Mouse (Mus musculus): ENCODE data around the gene Clca3a1. TPM values are rescaled to one million over a fixed set of nuclear protein-coding genes. Genes with fewer than 3 reads are reported as not detected.
A peak's percentile ranks its signal among the peaks of the same experiment; 100 is the strongest.

Clca3a1 gene
- polyA plus RNA-seq, 1 experiment: not detected

DNA sequence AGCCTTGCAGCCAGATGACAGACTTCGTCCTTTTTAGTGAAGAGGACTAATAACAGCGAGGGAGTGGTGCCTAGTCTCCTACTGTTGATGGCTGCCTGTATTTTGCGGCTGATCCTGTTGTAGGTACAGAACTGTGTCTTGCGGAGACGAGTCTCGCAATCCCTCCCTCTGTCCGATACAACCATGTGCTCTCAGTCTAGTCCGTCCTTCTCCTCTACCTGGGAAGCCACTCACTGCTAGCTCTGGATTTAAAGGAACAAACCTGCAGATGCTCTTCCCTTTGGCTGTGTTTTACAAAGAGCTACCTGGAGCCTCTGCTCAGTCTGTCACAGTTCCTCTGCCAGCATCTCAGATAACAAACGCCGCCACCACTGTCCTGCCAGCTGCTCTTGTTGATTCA is 66.7 kb downstream of the Clca3a1 start:
- Histone ChIP-seq H3K27me3 (ENCODE audit: control insufficient read depth, insufficient read depth, insufficient read length) (no peaks in the 10 kb centered on the region), H3K4me3 (no peak overlapping the region), H3K36me3 (ENCODE audit: control insufficient read depth, insufficient read depth) (peaks cover 86% of the 10 kb centered on the region), H3K79me2 (ENCODE audit: control insufficient read depth, insufficient read depth) (peaks cover 7% of the 10 kb centered on the region), H3ac (ENCODE audit: control insufficient read depth, insufficient read length) (no peak overlapping the region), H3K4me2 (ENCODE audit: low read depth) (no peak overlapping the region)
- TF ChIP-seq POLR2AphosphoS2 (IDR thresholded peaks at IDR 0.05; ENCODE audit: insufficient read length, low read depth): peak; percentile 56
- no peak for TF ChIP-seq MYOD1 (IDR thresholded peaks at IDR 0.05; ENCODE audit: control insufficient read depth in 1 of 3, insufficient read length in 2 of 3, low read depth in 2 of 3)

DNA sequence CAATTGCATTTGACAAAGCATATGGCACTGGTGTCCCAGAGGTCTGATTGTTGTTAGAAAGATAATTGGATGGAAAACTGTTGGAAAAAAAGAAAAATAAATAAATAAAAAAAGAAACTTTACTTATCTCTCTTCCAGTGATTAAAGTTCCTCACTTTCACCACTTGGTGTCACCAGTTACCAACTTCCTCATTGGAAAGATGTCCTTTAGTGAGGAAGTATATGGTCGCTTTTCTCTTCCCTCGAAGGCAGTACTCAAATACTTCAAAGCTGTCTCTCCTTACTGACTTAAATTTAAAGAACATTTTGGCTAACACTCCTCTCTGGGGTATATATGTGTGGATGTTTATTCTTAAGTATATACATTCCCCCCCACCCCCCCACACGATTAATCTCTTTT is 68.7 kb downstream of the Clca3a1 start:
- Histone ChIP-seq H3K27me3 (ENCODE audit: control insufficient read depth, insufficient read depth, insufficient read length) (no peaks in the 10 kb centered on the region), H3K79me2 (ENCODE audit: control insufficient read depth, insufficient read depth) (no peaks in the 10 kb centered on the region), H3K36me3 (ENCODE audit: control insufficient read depth, insufficient read depth) (peaks cover 89% of the 10 kb centered on the region), H3ac (ENCODE audit: control insufficient read depth, insufficient read length) (no peak overlapping the region), H3K4me2 (ENCODE audit: low read depth) (no peak overlapping the region), H3K4me3 (no peak overlapping the region)
- no peak for TF ChIP-seq REST (IDR thresholded peaks at IDR 0.05; ENCODE audit: insufficient read depth, insufficient read length)
- TF ChIP-seq POLR2A (IDR thresholded peaks at IDR 0.05; ENCODE audit: insufficient read length, low read depth): no peak

DNA sequence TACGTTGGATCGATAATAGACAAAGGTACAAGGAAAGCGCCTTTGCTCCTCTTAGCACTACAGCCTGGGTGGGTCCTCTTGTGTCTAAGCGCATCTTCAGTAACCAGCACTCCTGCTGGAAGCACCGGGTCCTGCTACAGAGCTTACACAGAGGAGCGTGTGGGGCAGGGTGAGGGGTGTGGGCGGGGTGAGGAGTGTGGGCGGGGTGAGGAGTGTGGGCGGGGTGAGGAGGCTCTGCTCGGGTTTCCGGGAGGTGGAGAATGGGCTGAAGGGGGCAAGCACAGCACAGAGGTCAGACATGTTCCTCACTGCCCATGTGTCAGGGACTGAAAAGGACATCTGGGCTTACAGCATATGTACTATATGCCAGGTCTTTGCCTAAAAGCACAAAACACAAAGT is 71.5 kb downstream of the Clca3a1 start:
- no peak overlapping the region for H3ac ChIP-seq (ENCODE audit: control insufficient read depth, insufficient read length)
- H3K79me2 ChIP-seq (ENCODE audit: control insufficient read depth, insufficient read depth): no peaks in the 10 kb centered on the region
- H3K27me3 ChIP-seq (ENCODE audit: control insufficient read depth, insufficient read depth, insufficient read length): no peaks in the 10 kb centered on the region
- H3K4me3 ChIP-seq: no peak overlapping the region
- no peak for TF ChIP-seq MYOG (IDR thresholded peaks at IDR 0.05; ENCODE audit: control insufficient read depth in 1 of 3, insufficient read depth in 1 of 3, insufficient read length in 2 of 3, low read depth in 2 of 3)
- TF ChIP-seq REST (IDR thresholded peaks at IDR 0.05; ENCODE audit: insufficient read depth, insufficient read length): no peak
- TF ChIP-seq POLR2AphosphoS2 (IDR thresholded peaks at IDR 0.05; ENCODE audit: insufficient read length, low read depth): peak; percentile 68
- no peak for TF ChIP-seq E2F4 (IDR thresholded peaks at IDR 0.05; ENCODE audit: insufficient read depth)
- no peak for TF ChIP-seq MAX (IDR thresholded peaks at IDR 0.05; ENCODE audit: low read depth)
- no peak for TF ChIP-seq TCF12 (IDR thresholded peaks at IDR 0.05; ENCODE audit: insufficient read depth, poor library complexity, severe bottlenecking)
- TF ChIP-seq CEBPB (IDR thresholded peaks at IDR 0.05; ENCODE audit: insufficient read depth, poor library complexity, severe bottlenecking): no peak
- peak; percentile 34 for TF ChIP-seq POLR2A (IDR thresholded peaks at IDR 0.05; ENCODE audit: insufficient read length, low read depth)
- TF ChIP-seq MYOD1 (IDR thresholded peaks at IDR 0.05; ENCODE audit: control insufficient read depth in 1 of 3, insufficient read length in 2 of 3, low read depth in 2 of 3): no peak
- peaks cover 85% of the 10 kb centered on the region for H3K36me3 ChIP-seq (ENCODE audit: control insufficient read depth, insufficient read depth)
- H3K4me2 ChIP-seq (ENCODE audit: low read depth): no peak overlapping the region

DNA sequence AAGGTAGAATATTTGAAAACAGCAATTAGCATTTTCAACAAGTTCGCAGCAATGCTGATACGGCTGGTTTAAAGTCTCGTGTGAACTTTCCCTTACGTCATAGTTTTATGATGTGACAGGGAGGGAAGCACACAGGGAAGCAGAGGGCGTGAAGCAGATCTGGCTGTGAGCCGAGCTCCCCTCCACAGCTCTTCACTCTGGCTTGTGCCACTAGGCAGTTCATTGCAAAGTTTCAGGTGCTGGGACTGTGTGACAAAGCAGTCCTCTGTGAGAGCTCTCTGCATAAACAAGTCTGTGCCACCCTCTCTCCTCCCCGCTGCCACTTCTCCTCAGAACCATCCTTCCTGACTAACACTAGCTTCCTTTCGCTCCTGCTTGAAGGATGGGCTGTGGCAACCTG is 72.5 kb downstream of the Clca3a1 start:
- no peaks in the 10 kb centered on the region for H3K27me3 ChIP-seq (ENCODE audit: control insufficient read depth, insufficient read depth, insufficient read length)
- TF ChIP-seq TCF3 (IDR thresholded peaks at IDR 0.05; ENCODE audit: insufficient read length, low read depth) (no peak), E2F4 (IDR thresholded peaks at IDR 0.05; ENCODE audit: insufficient read depth) (no peak), REST (IDR thresholded peaks at IDR 0.05; ENCODE audit: insufficient read depth, insufficient read length) (no peak), MYOD1 (IDR thresholded peaks at IDR 0.05; ENCODE audit: control insufficient read depth in 1 of 3, insufficient read length in 2 of 3, low read depth in 2 of 3) (no peak), POLR2AphosphoS2 (IDR thresholded peaks at IDR 0.05; ENCODE audit: insufficient read length, low read depth) (peak; percentile 58)
- no peak overlapping the region for H3K4me2 ChIP-seq (ENCODE audit: low read depth)
- peaks cover 79% of the 10 kb centered on the region for H3K36me3 ChIP-seq (ENCODE audit: control insufficient read depth, insufficient read depth)
- no peaks in the 10 kb centered on the region for H3K79me2 ChIP-seq (ENCODE audit: control insufficient read depth, insufficient read depth)
- no peak overlapping the region for H3K4me3 ChIP-seq
- no peak overlapping the region for H3ac ChIP-seq (ENCODE audit: control insufficient read depth, insufficient read length)

DNA sequence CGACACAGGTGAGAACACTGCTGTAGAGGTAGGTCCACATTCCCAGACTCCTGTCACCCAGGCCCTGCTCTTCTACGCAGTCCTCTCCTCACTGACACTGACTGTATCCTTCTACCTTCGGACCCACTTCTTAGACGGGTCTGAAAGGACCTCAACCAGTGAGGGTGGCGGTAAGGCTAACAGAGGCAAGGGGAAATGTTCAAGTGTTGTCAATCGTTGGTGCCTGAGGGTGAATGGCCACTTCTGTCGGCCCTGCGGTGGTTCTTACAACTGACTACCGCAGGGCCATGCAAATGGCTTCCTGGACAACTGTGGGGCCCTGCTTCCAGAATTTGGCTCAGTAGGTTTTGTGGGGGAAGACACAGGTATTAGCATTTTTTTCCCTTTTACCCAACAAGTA is 73.2 kb downstream of the Clca3a1 start:
- TF ChIP-seq CEBPB (IDR thresholded peaks at IDR 0.05; ENCODE audit: insufficient read depth, poor library complexity, severe bottlenecking) (no peak), TCF3 (IDR thresholded peaks at IDR 0.05; ENCODE audit: insufficient read length, low read depth) (no peak), SRF (IDR thresholded peaks at IDR 0.05; ENCODE audit: control insufficient read depth, insufficient read length, low read depth) (no peak), TCF12 (IDR thresholded peaks at IDR 0.05; ENCODE audit: insufficient read depth, poor library complexity, severe bottlenecking) (no peak), MYOD1 (IDR thresholded peaks at IDR 0.05; ENCODE audit: control insufficient read depth in 1 of 3, insufficient read length in 2 of 3, low read depth in 2 of 3) (no peak), REST (IDR thresholded peaks at IDR 0.05; ENCODE audit: insufficient read depth, insufficient read length) (no peak), MAX (IDR thresholded peaks at IDR 0.05; ENCODE audit: low read depth) (no peak), POLR2A (IDR thresholded peaks at IDR 0.05; ENCODE audit: insufficient read length, low read depth) (no peak), E2F4 (IDR thresholded peaks at IDR 0.05; ENCODE audit: insufficient read depth) (no peak), MYOG (IDR thresholded peaks at IDR 0.05; ENCODE audit: control insufficient read depth in 1 of 3, insufficient read depth in 1 of 3, insufficient read length in 2 of 3, low read depth in 2 of 3) (no peak), USF1 (IDR thresholded peaks at IDR 0.05; ENCODE audit: low read depth) (no peak), POLR2AphosphoS2 (IDR thresholded peaks at IDR 0.05; ENCODE audit: insufficient read length, low read depth) (no peak)
- Histone ChIP-seq H3K79me2 (ENCODE audit: control insufficient read depth, insufficient read depth) (no peaks in the 10 kb centered on the region), H3K4me2 (ENCODE audit: low read depth) (no peak overlapping the region), H3K27me3 (ENCODE audit: control insufficient read depth, insufficient read depth, insufficient read length) (no peaks in the 10 kb centered on the region), H3K36me3 (ENCODE audit: control insufficient read depth, insufficient read depth) (peaks cover 72% of the 10 kb centered on the region), H3K4me3 (no peak overlapping the region), H3ac (ENCODE audit: control insufficient read depth, insufficient read length) (no peak overlapping the region)

DNA sequence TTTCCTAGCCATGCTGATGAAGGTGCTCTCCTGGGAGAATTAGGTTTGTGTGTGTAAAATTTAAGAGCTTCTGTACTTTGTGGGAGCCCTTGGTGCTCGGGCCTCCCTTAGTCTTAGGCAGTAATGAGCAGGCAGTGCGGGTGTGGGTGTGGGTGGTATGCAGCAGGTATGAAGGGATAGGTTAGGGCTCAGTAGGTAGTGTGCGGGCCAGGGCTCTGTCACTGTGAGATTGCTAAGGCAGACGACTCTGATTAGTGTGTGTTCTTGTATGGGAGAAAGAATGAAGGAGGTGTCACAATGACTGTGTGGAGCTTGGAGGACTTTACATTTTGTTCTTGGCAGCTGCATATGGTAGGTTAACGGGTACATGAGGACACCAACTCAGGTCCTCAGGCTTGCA is 74.6 kb downstream of the Clca3a1 start:
- H3K36me3 ChIP-seq (ENCODE audit: control insufficient read depth, insufficient read depth): peaks cover 62% of the 10 kb centered on the region

More for the DNA sequence above, 74.6 kb downstream of the Clca3a1 start:
- Histone ChIP-seq H3K4me3 (no peak overlapping the region), H3ac (ENCODE audit: control insufficient read depth, insufficient read length) (no peak overlapping the region), H3K79me2 (ENCODE audit: control insufficient read depth, insufficient read depth) (no peaks in the 10 kb centered on the region), H3K4me2 (ENCODE audit: low read depth) (no peak overlapping the region), H3K27me3 (ENCODE audit: control insufficient read depth, insufficient read depth, insufficient read length) (no peaks in the 10 kb centered on the region)
- TF ChIP-seq POLR2A (IDR thresholded peaks at IDR 0.05; ENCODE audit: insufficient read length, low read depth) (no peak), TCF12 (IDR thresholded peaks at IDR 0.05; ENCODE audit: insufficient read depth, poor library complexity, severe bottlenecking) (no peak), E2F4 (IDR thresholded peaks at IDR 0.05; ENCODE audit: insufficient read depth) (no peak)

Data from myocyte (in vitro differentiated cells).